Mouse (Mus musculus) liver, embryonic 14.5 days (tissue): ENCODE data around the gene Uvssa. TPM values are rescaled to one million over a fixed set of nuclear protein-coding genes. Genes with fewer than 3 reads are reported as not detected.

Source experiments
- ATAC-seq: fragments of 200-750 bp; cut with Nextera tagmentation; 2 replicates; pipeline ENCODE4 v1.8.0; 2017; ENCODE audit warnings: moderate number of reproducible peaks, mild to moderate bottlenecking, moderate library complexity; ENCODE audit not compliant: insufficient read depth
- DNase-seq, 3 experiments: peaks; one replicate each; pipeline ENCODE4 v3.0.0-alpha.2; 2012 to 2013; ENCODE audit warnings: low read depth in 3 of 3, low spot score in 3 of 3
- H3K27ac ChIP-seq: fragments of 300-500 bp; sonication (generic); 2 replicates; pipeline ENCODE4 v1.5.1; 2014; ENCODE audit warnings: moderate library complexity, mild to moderate bottlenecking, control low read depth, inconsistent platforms
- H3K27me3 ChIP-seq: fragments of 300-500 bp; sonication (generic); 2 replicates; pipeline ENCODE4 v1.6.1; 2014; ENCODE audit warnings: mild to moderate bottlenecking, low read length, moderate library complexity; ENCODE audit not compliant: control insufficient read depth, insufficient read depth
- H3K36me3 ChIP-seq: fragments of 300-500 bp; sonication (generic); replicated peaks from 2 replicates; pipeline ENCODE4 v1.6.1; 2014; ENCODE audit warnings: low read depth; ENCODE audit not compliant: control insufficient read depth, insufficient read depth
- H3K4me1 ChIP-seq, 2 experiments: fragments of 200-500 bp in 1 of 2; fragments of 300-500 bp in 1 of 2; sonication (generic) in 1 of 2; replicated peaks; 2 replicates each; pipeline ENCODE4 v1.6.1; 2012 to 2014; ENCODE audit warnings: antibody characterized with exemption in 1 of 2, inconsistent platforms in 1 of 2, low read length in 1 of 2; ENCODE audit not compliant: control insufficient read depth in 2 of 2, insufficient read depth in 2 of 2
- H3K4me2 ChIP-seq: fragments of 300-500 bp; sonication (generic); 2 replicates; pipeline ENCODE4 v1.6.1; 2014; ENCODE audit warnings: low read depth, mild to moderate bottlenecking, control low read depth, moderate library complexity
- H3K4me3 ChIP-seq, 2 experiments: fragments of 200-500 bp in 1 of 2; fragments of 300-500 bp in 1 of 2; sonication (generic) in 1 of 2; 2 replicates each; pipeline ENCODE4 v1.5.1; 2012 to 2014; ENCODE audit warnings: low read depth in 2 of 2, low read length in 2 of 2, mild to moderate bottlenecking in 2 of 2, control low read depth in 1 of 2, inconsistent platforms in 1 of 2, moderate library complexity in 1 of 2; ENCODE audit not compliant: insufficient read depth in 1 of 2
- H3K9ac ChIP-seq: fragments of 300-500 bp; sonication (generic); replicated peaks from 2 replicates; pipeline ENCODE4 v1.6.1; 2014; ENCODE audit warnings: mild to moderate bottlenecking, control low read depth, moderate library complexity
- H3K9me3 ChIP-seq: fragments of 300-500 bp; sonication (generic); 2 replicates; pipeline ENCODE4 v1.6.1; 2016; ENCODE audit warnings: low read length, mixed read lengths; ENCODE audit not compliant: control insufficient read depth
- CTCF ChIP-seq: IDR thresholded peaks from 2 replicates; pipeline ENCODE4 v1.5.1; 2016; ENCODE audit warnings: antibody characterized with exemption, low read depth, control low read depth
- EP300 ChIP-seq: IDR thresholded peaks from 2 replicates; pipeline ENCODE4 v1.6.1; 2016; ENCODE audit warnings: antibody characterized with exemption, low read depth
- WGBS: fragments of 180-500 bp; shearing (Covaris S2); extraction: QIAGEN DNeasy Blood & Tissue Kit; methylation state at CpG from one replicate; pipeline ENCODE4 v1.1.7; 2014; ENCODE audit not compliant: insufficient replicate concordance; 5-methylcytosine and 5-hydroxymethylcytosine counted together
- polyA plus RNA-seq, 2 experiments: library from polyadenylated mRNA; depleted of rRNA in 1 of 2; stranded (reverse) in 1 of 2; unstranded in 1 of 2; fragments of >200 nt; fragmentation: Nextera tagmentation in 1 of 2; extraction: Ambion mirVana in 1 of 2; gene quantifications; 2 replicates each; pipeline versions ENCODE4 v1.2.1 to v1.2.3; 2012 to 2014

The Uvssa gene
- 1.5 and 2.2 TPM in 2 replicates for polyA plus RNA-seq (2012; rRNA removed)
- polyA plus RNA-seq (2014; fragmentation: Nextera tagmentation; extraction: Ambion mirVana): 1.5 and 2.1 TPM in 2 replicates

DNA sequence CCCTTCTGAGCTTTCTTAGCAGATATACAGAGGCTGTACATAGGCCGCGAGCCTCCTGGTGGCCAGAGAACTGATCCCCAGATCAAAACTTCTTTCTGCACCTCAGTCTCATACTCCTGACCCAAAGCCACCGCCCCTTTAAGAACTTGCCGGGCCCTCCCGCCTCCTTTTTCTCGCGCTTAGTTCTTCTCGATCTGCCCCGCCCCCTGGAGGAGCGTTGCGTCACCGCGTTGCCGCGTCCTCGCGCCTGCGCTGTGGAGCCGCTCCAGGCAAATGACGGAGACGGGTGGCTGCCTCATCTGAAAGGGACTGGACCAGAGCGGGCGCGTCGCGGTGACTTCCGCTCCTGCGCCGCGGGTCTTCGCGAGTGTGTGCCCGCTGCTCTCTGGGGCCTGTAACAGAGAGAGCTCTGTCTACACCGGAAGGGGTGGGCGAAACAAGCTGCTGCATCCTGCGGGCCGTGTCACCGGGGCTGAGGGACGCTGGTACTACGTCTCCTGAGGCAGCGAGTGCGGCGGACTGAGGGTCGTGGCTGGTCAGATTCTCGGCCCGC is at the start of gene Uvssa:
Gene Uvssa (plus strand): TSS at position 248 of the 553 bp plus-strand sequence.
- H3K4me2 ChIP-seq: peak within 1 kb of the TSS; percentile 99
- H3K4me1 ChIP-seq: peaks cover 7 to 8% of the 10 kb centered on the region in 2 experiments; a peak in 3 of 4 replicates
- WGBS: under 1% methylated on average over 46 of the region's 46 CpGs
- no peaks in the 10 kb centered on the region; the same call in 1 of the 2 replicates for H3K36me3 ChIP-seq
- no peaks in the 10 kb centered on the region for H3K9me3 ChIP-seq
- ATAC-seq (peak; percentile 96), DNase-seq (peak; percentile 98 to 99 (median 98))
- no peak for TF ChIP-seq EP300
- TF ChIP-seq CTCF: peak; percentile 52
- peak within 1 kb of the TSS; percentile 72 to 82 for H3K4me3 ChIP-seq
- peak within 1 kb of the TSS; percentile 92 for H3K9ac ChIP-seq
- H3K27ac ChIP-seq: peak within 1 kb of the TSS; percentile 93
- no peaks in the 10 kb centered on the region for H3K27me3 ChIP-seq

DNA sequence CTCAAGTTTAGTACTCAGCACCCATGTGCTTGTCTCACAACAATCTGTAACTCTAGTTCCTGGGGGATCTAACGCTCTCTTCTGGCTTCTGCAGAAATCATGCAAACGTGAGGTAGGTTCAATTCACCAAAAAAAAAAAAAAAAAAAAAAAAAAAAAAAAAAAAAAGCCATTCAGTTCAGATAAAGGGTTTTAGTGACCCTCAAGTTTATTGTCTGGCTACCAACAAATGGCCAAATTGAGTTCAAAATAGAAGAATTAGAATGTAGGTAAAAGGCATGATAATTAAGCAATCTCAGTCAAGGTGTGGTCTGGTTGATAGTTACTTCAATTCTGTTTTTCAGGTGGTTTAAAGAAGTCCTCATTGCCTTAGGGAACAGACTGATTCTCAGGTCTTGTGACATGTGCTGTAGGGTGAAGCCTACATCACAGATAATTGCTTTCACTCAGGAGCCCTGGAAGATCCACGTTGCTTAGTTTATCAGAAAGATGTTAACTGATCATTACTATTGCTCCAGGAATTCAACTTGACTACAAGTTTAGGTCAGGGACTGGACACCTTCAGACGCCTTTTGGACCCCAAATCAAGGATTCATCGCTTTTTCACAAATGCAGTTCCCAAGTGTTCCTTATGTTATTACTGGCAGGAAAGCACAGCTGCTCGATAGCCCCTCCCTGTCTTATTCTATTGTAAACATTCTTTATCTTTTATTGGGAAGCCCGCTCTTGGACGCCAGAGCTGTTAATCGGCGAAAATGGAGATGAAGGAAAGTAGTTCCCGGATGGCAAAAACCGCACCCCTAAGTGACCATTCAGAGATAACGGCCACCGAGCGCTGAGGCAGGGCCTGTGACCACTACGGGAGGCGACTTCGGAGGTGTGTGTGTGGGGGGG is 43.7 kb upstream of the Uvssa start:
- no peak for DNase-seq
- Histone ChIP-seq H3K36me3 (peaks cover 2% of the 10 kb centered on the region; the same call in 1 of the 2 replicates), H3K27ac (peak overlapping the region; percentile 62), H3K4me2 (peak overlapping the region; percentile 92), H3K9ac (peak overlapping the region; percentile 77), H3K27me3 (no peaks in the 10 kb centered on the region), H3K4me1 (peaks cover 10 to 16% of the 10 kb centered on the region in 2 experiments), H3K4me3 (peak overlapping the region; percentile 83 to 90), H3K9me3 (no peaks in the 10 kb centered on the region)
- ATAC-seq: no peak
- WGBS: 22% methylated on average over 18 of the region's 18 CpGs
- TF ChIP-seq CTCF: no peak
- TF ChIP-seq EP300: no peak

GRCm38 (mm10) chr5:33335273-33335976 is 42.9 kb upstream of the Uvssa start, which contains the start of gene Maea:
Gene Maea (plus strand): TSS chr5:33335509.
- Histone ChIP-seq H3K36me3 (peaks cover 2% of the 10 kb centered on the region; the same call in 1 of the 2 replicates), H3K27me3 (no peaks in the 10 kb centered on the region), H3K4me1 (peaks cover 10 to 16% of the 10 kb centered on the region in 2 experiments), H3K4me2 (peak within 1 kb of the TSS; percentile 92), H3K9me3 (no peaks in the 10 kb centered on the region), H3K4me3 (peak within 1 kb of the TSS; percentile 83 to 90), H3K9ac (peak within 1 kb of the TSS; percentile 90), H3K27ac (peak within 1 kb of the TSS; percentile 62)
- TF ChIP-seq EP300: no peak
- TF ChIP-seq CTCF: no peak
- ATAC-seq (peak; percentile 100), DNase-seq (peak; percentile 93)
- WGBS: under 1% methylated on average over 71 of the region's 71 CpGs

- ATAC-seq (peak; percentile 36), DNase-seq (peak in 1 of 3 experiments; percentile 46)
- peaks cover 10 to 16% of the 10 kb centered on the region in 2 experiments for H3K4me1 ChIP-seq
- no peak for TF ChIP-seq CTCF
- no peak for TF ChIP-seq EP300
- peak overlapping the region; percentile 70 to 90 for H3K4me3 ChIP-seq
- H3K9me3 ChIP-seq: no peaks in the 10 kb centered on the region
- no peaks in the 10 kb centered on the region for H3K27me3 ChIP-seq
- H3K9ac ChIP-seq: peak overlapping the region; percentile 90
- H3K27ac ChIP-seq: peak overlapping the region; percentile 24
- H3K36me3 ChIP-seq: peaks cover 2% of the 10 kb centered on the region; the same call in 1 of the 2 replicates
- WGBS: under 1% methylated on average over 29 of the region's 31 CpGs
- peak overlapping the region; percentile 81 for H3K4me2 ChIP-seq
Measured at GRCm38 (mm10) chr5:33335977-33336360, 42.4 kb upstream of the Uvssa start.
